Mouse (Mus musculus): ENCODE data around the gene Slc25a39.

GRCm38 (mm10) chr11:102408888-102409794 is 1.4 kb upstream of the Slc25a39 start:
- TF ChIP-seq CTCF (IDR thresholded peaks at IDR 0.05; ENCODE audit: borderline replicate concordance, insufficient read depth, low read depth, low read length) (no peak), POLR2A (IDR thresholded peaks at IDR 0.05; ENCODE audit: borderline replicate concordance, insufficient read depth, low read length) (no peak)
